ENCODE assay signal across 12 mouse cellular contexts in the genomic region with DNA sequence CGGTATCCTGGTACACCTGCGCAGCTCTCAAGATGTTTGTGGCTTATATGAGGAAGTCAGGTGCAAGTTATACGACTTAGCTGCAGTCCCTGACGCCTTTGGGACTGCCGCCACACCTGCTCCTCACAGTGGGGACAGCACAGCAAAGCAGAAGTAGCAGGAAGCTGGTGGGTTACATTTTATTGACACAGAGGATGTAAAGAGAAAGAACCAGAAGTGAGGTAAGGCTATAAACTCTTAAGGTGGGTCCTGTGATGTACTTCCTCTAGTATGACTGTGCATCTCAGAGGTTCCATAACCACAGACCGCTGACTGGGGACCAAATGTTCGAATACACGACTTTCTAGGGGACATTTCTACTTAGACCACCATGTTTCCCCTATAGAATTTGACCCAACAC.
"Had no signal": no experiment of that assay in that cellular context is flagged by ENCODE, and none has a peak within 500 bp of the region (broad histone marks: within the 10 kb centered on the region; RNA-seq: fewer than 3 reads in every experiment).

No protein-coding gene starts in this region.

- ATAC-seq: liver, postnatal 0 days; lung, postnatal 0 days; midbrain, embryonic 16.5 days had no signal

- DNase-seq: liver, embryonic 13.5 days; liver, postnatal 0 days; lung, adult 2 months; lung, postnatal 14 days; lung, postnatal 36 days; midbrain, embryonic 14.5 days; right cerebral cortex, postnatal 14 days; thymus, adult 2 months; thymus, postnatal 14 days; thymus, postnatal 36 days had no signal
